Mouse (Mus musculus) lung, postnatal 0 days (tissue): ENCODE measurements around the gene Tprkb. TPM values are rescaled to one million over a fixed set of nuclear protein-coding genes. Genes with fewer than 3 reads are reported as not detected.
A peak's percentile ranks its signal among the peaks of the same experiment; 100 is the strongest.
"Not testable (repeated sequence)": the region's sequence is repeated elsewhere in the genome, so short reads cannot be mapped to it uniquely, and the experiment has no call there.

Source experiments
- ATAC-seq: fragments of 200-750 bp; cut with Nextera tagmentation; 2 replicates; pipeline ENCODE4 v1.8.0; 2017; ENCODE audit warnings: moderate library complexity
- DNase-seq: peaks from one replicate; pipeline ENCODE4 v3.0.0-alpha.2; 2016; ENCODE audit warnings: low spot score
- H3K27ac ChIP-seq: fragments of 300-500 bp; sonication (generic); 2 replicates; pipeline ENCODE4 v1.5.1; 2014; ENCODE audit warnings: antibody characterized with exemption, mild to moderate bottlenecking, low read length, mixed read lengths
- H3K27me3 ChIP-seq: fragments of 300-500 bp; sonication (generic); replicated peaks from 2 replicates; pipeline ENCODE4 v1.6.1; 2014; ENCODE audit warnings: low read length, mixed read lengths; ENCODE audit not compliant: insufficient read depth
- H3K36me3 ChIP-seq: fragments of 300-500 bp; sonication (generic); 2 replicates; pipeline ENCODE4 v1.6.1; 2014; ENCODE audit warnings: low read length, mixed read lengths; ENCODE audit not compliant: insufficient read depth
- H3K4me1 ChIP-seq: fragments of 300-500 bp; sonication (generic); 2 replicates; pipeline ENCODE4 v1.6.1; 2014; ENCODE audit warnings: antibody characterized with exemption, low read depth, low read length, mixed read lengths; ENCODE audit not compliant: insufficient read depth
- H3K4me2 ChIP-seq: fragments of 300-500 bp; sonication (generic); replicated peaks from 2 replicates; pipeline ENCODE4 v1.6.1; 2014; ENCODE audit warnings: low read depth, mild to moderate bottlenecking, low read length, moderate library complexity, mixed read lengths
- H3K4me3 ChIP-seq: fragments of 300-500 bp; sonication (generic); 2 replicates; pipeline ENCODE4 v1.5.1; 2014; ENCODE audit warnings: low read depth, low read length
- H3K9ac ChIP-seq: fragments of 300-500 bp; sonication (generic); replicated peaks from 2 replicates; pipeline ENCODE4 v1.6.1; 2014; ENCODE audit warnings: low read depth, mild to moderate bottlenecking
- H3K9me3 ChIP-seq: fragments of 300-500 bp; sonication (generic); 2 replicates; pipeline ENCODE4 v1.6.1; 2016; ENCODE audit warnings: low read length, mixed read lengths
- CTCF ChIP-seq: IDR thresholded peaks from 2 replicates; pipeline ENCODE4 v1.5.1; 2016; ENCODE audit warnings: antibody characterized with exemption, mild to moderate bottlenecking
- EP300 ChIP-seq: IDR thresholded peaks from 2 replicates; pipeline ENCODE4 v1.6.1; 2016; ENCODE audit warnings: antibody characterized with exemption, mild to moderate bottlenecking, control low read depth
- WGBS: fragments of 180-500 bp; shearing (Covaris S2); extraction: QIAGEN DNeasy Blood & Tissue Kit; methylation state at CpG from one replicate; pipeline ENCODE4 v1.1.7; 2014; 5-methylcytosine and 5-hydroxymethylcytosine counted together
- polyA plus RNA-seq: library from polyadenylated mRNA; unstranded; fragments of >200 nt; fragmentation: Nextera tagmentation; extraction: Ambion mirVana; gene quantifications from 2 replicates; pipeline ENCODE4 v1.2.1, GENCODE M21; 2015

Gene Tprkb
- polyA plus RNA-seq, 1 experiment from 2014 or later, result 23.8 TPM

GRCm38 (mm10) chr6:85927476-85928464, 16.1 kb downstream of the Tprkb start:
- Histone ChIP-seq H3K9me3 (no peaks in the 10 kb centered on the region), H3K27me3 (no peaks in the 10 kb centered on the region), H3K9ac (no peak overlapping the region), H3K4me3 (no peak overlapping the region), H3K36me3 (peaks cover 12% of the 10 kb centered on the region; the same call in 1 of the 2 replicates), H3K4me2 (no peak overlapping the region), H3K27ac (no peak overlapping the region), H3K4me1 (no peaks in the 10 kb centered on the region)
- TF ChIP-seq CTCF (no peak), EP300 (no peak)
- ATAC-seq (no peak), DNase-seq (no peak)
- WGBS, result 70% methylated on average over 9 of the region's 9 CpGs

DNA sequence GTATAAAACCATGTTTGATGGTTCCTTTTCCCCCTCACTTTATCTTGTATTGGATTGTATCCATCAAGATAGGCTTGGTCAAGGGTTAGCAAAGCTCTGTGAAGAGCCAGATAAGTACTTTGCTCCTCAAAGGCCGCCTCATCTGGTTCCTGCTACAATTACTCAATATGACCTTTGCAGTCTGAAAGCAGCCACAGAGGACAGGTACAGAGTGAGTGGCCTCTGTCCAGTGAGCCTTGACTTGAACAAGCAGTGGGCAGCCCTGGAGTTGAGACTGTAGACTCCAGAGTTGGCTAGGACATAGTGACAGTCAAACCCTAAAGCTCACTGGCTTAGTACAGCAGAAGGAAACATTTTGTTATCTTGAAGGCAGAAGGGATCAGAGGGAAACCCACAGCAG, 17.6 kb downstream of the Tprkb start:
- Histone ChIP-seq H3K36me3 (peaks cover 12% of the 10 kb centered on the region; the same call in 1 of the 2 replicates), H3K4me2 (no peak overlapping the region), H3K4me1 (no peaks in the 10 kb centered on the region), H3K27me3 (no peaks in the 10 kb centered on the region), H3K4me3 (no peak overlapping the region), H3K9ac (no peak overlapping the region), H3K27ac (no peak overlapping the region), H3K9me3 (no peaks in the 10 kb centered on the region)
- ATAC-seq (no peak), DNase-seq (no peak)
- WGBS, result 41% methylated on average over 1 of the region's 1 CpGs
- no peak for TF ChIP-seq CTCF

GRCm38 (mm10) chr6:85934047-85934446, 22.4 kb downstream of the Tprkb start:
- Histone ChIP-seq H3K4me3 (no peak overlapping the region), H3K36me3 (0 out of 2 replicates have a peak, but pooled peaks cover 2% of the 10 kb centered on the region), H3K9ac (no peak overlapping the region), H3K27ac (no peak overlapping the region), H3K4me1 (no peaks in the 10 kb centered on the region; the same call in 1 of the 2 replicates), H3K9me3 (no peaks in the 10 kb centered on the region), H3K4me2 (no peak overlapping the region), H3K27me3 (no peaks in the 10 kb centered on the region)
- ATAC-seq (no peak), DNase-seq (no peak)
- TF ChIP-seq EP300 (no peak), CTCF (no peak)
- 85% methylated on average over 8 of the region's 8 CpGs for WGBS

GRCm38 (mm10) chr6:85935646-85936045, 24.0 kb downstream of the Tprkb start:
- peak; percentile 42 for TF ChIP-seq CTCF
- TF ChIP-seq EP300, result no peak
- no peak overlapping the region for H3K27ac ChIP-seq
- 58% methylated on average over 3 of the region's 3 CpGs for WGBS
- H3K27me3 ChIP-seq, result no peaks in the 10 kb centered on the region
- H3K9me3 ChIP-seq, result no peaks in the 10 kb centered on the region
- no peaks in the 10 kb centered on the region; the same call in 1 of the 2 replicates for H3K4me1 ChIP-seq
- no peaks in the 10 kb centered on the region for H3K36me3 ChIP-seq
- H3K9ac ChIP-seq, result no peak overlapping the region
- no peak for DNase-seq
- no peak overlapping the region for H3K4me3 ChIP-seq
- ATAC-seq, result no peak
- H3K4me2 ChIP-seq, result no peak overlapping the region

GRCm38 (mm10) chr6:85936508-85937465, 25.1 kb downstream of the Tprkb start:
- 1% methylated on average over 37 of the region's 50 CpGs for WGBS
- H3K27ac ChIP-seq, result peak overlapping the region; percentile 73
- H3K4me1 ChIP-seq, H3K27me3 ChIP-seq, H3K36me3 ChIP-seq, H3K9me3 ChIP-seq: not testable (repeated sequence)
- 0 out of 2 replicates have a peak overlapping the region, but pooled peaks have one; percentile 1 for H3K9ac ChIP-seq
- DNase-seq (peak; percentile 96), ATAC-seq (peak; percentile 97)
- H3K4me2 ChIP-seq, result peak overlapping the region; percentile 53
- peak overlapping the region; percentile 44 for H3K4me3 ChIP-seq
- peak; percentile 76 for TF ChIP-seq CTCF

- TF ChIP-seq CTCF (no peak), EP300 (no peak)
Measured at GRCm38 (mm10) chr6:85938701-85939100, 27.0 kb downstream of the Tprkb start.

More at GRCm38 (mm10) chr6:85938701-85939100, 27.0 kb downstream of the Tprkb start:
- no peak overlapping the region for H3K27ac ChIP-seq
- no peak for DNase-seq
- H3K36me3 ChIP-seq, result peaks cover 2% of the 10 kb centered on the region; the same call in 1 of the 2 replicates
- ATAC-seq, result no peak
- no peak overlapping the region for H3K4me3 ChIP-seq
- H3K4me2 ChIP-seq, result no peak overlapping the region
- H3K9ac ChIP-seq, result no peak overlapping the region
- 67% methylated on average over 10 of the region's 10 CpGs for WGBS
- no peaks in the 10 kb centered on the region for H3K9me3 ChIP-seq
- H3K4me1 ChIP-seq, result no peaks in the 10 kb centered on the region; the same call in 1 of the 2 replicates
- no peaks in the 10 kb centered on the region for H3K27me3 ChIP-seq
